Mouse (Mus musculus) C2C12 (cell line): ENCODE measurements around the gene Kcnh2. TPM values are rescaled to one million over a fixed set of nuclear protein-coding genes. Genes with fewer than 3 reads are reported as not detected.

ENCODE experiments used
- H3K27me3 ChIP-seq: one replicate; pipeline ENCODE4 v1.6.1; 2011; ENCODE audit not compliant: control insufficient read depth, insufficient read depth, insufficient read length
- H3K36me3 ChIP-seq: one replicate; pipeline ENCODE4 v1.6.1; 2011; ENCODE audit not compliant: control insufficient read depth, insufficient read depth
- H3K4me3 ChIP-seq: one replicate; pipeline ENCODE4 v1.5.1; 2011; ENCODE audit warnings: mild to moderate bottlenecking, control low read depth; ENCODE audit not compliant: poor library complexity, insufficient read depth, severe bottlenecking
- H3K79me2 ChIP-seq: one replicate; pipeline ENCODE4 v1.6.1; 2011; ENCODE audit not compliant: control insufficient read depth, insufficient read depth
- H3K79me3 ChIP-seq: one replicate; pipeline ENCODE4 v1.6.1; 2011; ENCODE audit warnings: low read depth, control low read depth
- H3ac ChIP-seq: one replicate; pipeline ENCODE3; 2011; ENCODE audit warnings: low read depth; ENCODE audit not compliant: control insufficient read depth, insufficient read length
- CEBPB ChIP-seq: IDR thresholded peaks from one replicate; pipeline ENCODE4 v1.6.1; 2011; ENCODE audit warnings: low read depth, mild to moderate bottlenecking, control low read depth, moderate library complexity
- CTCF ChIP-seq: IDR thresholded peaks from one replicate; pipeline ENCODE4 v1.5.1; 2011; ENCODE audit not compliant: control insufficient read depth, insufficient read depth, insufficient read length
- FOSL1 ChIP-seq: IDR thresholded peaks from one replicate; pipeline ENCODE4 v1.8.0; 2011; ENCODE audit warnings: mild to moderate bottlenecking, low read length; ENCODE audit not compliant: poor library complexity, insufficient read depth, severe bottlenecking
- MAX ChIP-seq: IDR thresholded peaks from one replicate; pipeline ENCODE4 v1.6.1; 2011; ENCODE audit warnings: mild to moderate bottlenecking, control low read depth
- MYOD1 ChIP-seq: IDR thresholded peaks from one replicate; pipeline ENCODE4 v1.6.1; 2011; ENCODE audit warnings: low read depth; ENCODE audit not compliant: control insufficient read depth, insufficient read length
- MYOG ChIP-seq: IDR thresholded peaks from one replicate; pipeline ENCODE4 v1.6.1; 2011; ENCODE audit not compliant: control insufficient read depth, insufficient read length; ENCODE audit errors: extremely low read depth
- USF1 ChIP-seq: IDR thresholded peaks from one replicate; pipeline ENCODE4 v1.6.1; 2011; ENCODE audit warnings: low read depth, mild to moderate bottlenecking, control low read depth, moderate library complexity
- polyA plus RNA-seq: library from polyadenylated mRNA; unstranded; fragments of >200 nt; fragmentation: generic; extraction: Trizol; gene quantifications from one replicate; pipeline ENCODE4 v1.2.1, GENCODE M21; 2012; ENCODE audit warnings: missing spikeins

The Kcnh2 gene
- polyA plus RNA-seq, 1 experiment: 3.1 TPM

GRCm38 (mm10) chr5:24319776-24320466 is 31.5 kb downstream of the Kcnh2 start:
- TF ChIP-seq CEBPB (no peak), MAX (no peak), MYOD1 (no peak), MYOG (no peak)
- no peaks in the 10 kb centered on the region for H3K79me2 ChIP-seq
- H3K27me3 ChIP-seq: no peaks in the 10 kb centered on the region
- H3K79me3 ChIP-seq: no peaks in the 10 kb centered on the region
- H3K36me3 ChIP-seq: no peaks in the 10 kb centered on the region
- peak overlapping the region; percentile 46 for H3ac ChIP-seq
- peak overlapping the region; percentile 12 for H3K4me3 ChIP-seq

DNA sequence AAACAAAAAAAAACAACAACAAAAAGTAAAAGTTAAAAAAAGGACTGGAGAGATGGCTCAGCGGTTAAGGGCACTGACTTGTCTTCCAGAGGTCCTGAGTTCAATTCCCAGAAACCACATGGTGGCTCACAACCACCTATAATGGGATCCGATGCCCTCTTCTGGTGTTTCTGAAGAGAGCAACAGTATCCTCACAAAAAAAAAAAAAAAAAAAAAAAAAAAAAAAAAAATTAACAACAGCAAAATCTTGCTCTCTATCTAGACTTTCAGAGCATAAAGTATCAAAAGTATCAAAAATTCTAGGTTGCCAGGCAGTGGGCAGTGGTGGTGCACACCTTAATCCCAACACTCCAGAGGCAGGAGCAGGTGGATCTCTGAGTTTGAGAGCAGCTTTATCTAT is 42.2 kb downstream of the Kcnh2 start:
- TF ChIP-seq MYOG: no peak
- TF ChIP-seq CTCF: no peak
- TF ChIP-seq MYOD1: no peak
- no peak for TF ChIP-seq USF1
- TF ChIP-seq CEBPB: no peak
- TF ChIP-seq MAX: no peak
- TF ChIP-seq FOSL1: no peak
- no peaks in the 10 kb centered on the region for H3K79me3 ChIP-seq
- no peak overlapping the region for H3ac ChIP-seq
- H3K36me3 ChIP-seq: no peaks in the 10 kb centered on the region
- no peak overlapping the region for H3K4me3 ChIP-seq
- H3K27me3 ChIP-seq: no peaks in the 10 kb centered on the region
- H3K79me2 ChIP-seq: no peaks in the 10 kb centered on the region

- no peak overlapping the region for H3ac ChIP-seq
- no peaks in the 10 kb centered on the region for H3K27me3 ChIP-seq
- H3K79me3 ChIP-seq: no peaks in the 10 kb centered on the region
- no peaks in the 10 kb centered on the region for H3K79me2 ChIP-seq
- TF ChIP-seq MAX: no peak
- TF ChIP-seq MYOD1: no peak
- TF ChIP-seq CEBPB: no peak
- no peak for TF ChIP-seq USF1
- no peak for TF ChIP-seq CTCF
- no peak for TF ChIP-seq FOSL1
- no peak for TF ChIP-seq MYOG
- H3K36me3 ChIP-seq: no peaks in the 10 kb centered on the region
- H3K4me3 ChIP-seq: no peak overlapping the region
Measured at GRCm38 (mm10) chr5:24308621-24309020, 42.8 kb downstream of the Kcnh2 start.

DNA sequence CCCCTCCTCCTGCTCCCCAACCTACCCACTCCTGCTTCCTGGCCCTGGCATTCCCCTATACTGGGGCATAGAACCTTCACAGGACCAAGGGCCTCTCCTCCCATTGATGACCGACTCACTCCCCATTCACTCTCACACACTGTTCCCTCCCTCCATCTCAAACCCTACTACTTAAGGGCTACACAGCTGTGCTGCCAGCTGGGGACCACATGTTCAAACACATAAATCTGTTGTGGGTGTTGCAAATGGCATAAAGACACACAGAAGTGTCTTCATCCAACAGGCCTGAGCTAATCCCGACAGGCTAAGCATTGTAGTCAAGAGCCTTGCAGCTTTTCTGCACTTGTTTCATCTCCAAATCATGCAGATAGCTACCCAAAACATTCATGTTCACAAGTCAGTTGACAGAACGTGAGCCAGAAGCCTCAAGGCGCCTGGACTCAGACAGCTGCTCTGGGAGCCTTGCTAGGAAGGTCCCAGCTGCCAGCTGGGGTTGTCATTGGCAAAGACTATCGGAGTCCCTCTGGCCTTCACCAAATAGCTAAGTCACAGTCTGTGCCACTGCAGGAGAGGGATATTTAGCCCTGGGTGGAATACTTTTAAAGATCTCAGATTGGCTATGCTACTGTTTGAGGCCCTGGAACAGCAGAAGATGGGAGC is 44.2 kb downstream of the Kcnh2 start:
- Histone ChIP-seq H3K27me3 (no peaks in the 10 kb centered on the region), H3K79me2 (no peaks in the 10 kb centered on the region), H3K79me3 (no peaks in the 10 kb centered on the region), H3K4me3 (no peak overlapping the region), H3ac (no peak overlapping the region), H3K36me3 (no peaks in the 10 kb centered on the region)
- no peak for TF ChIP-seq CTCF
- TF ChIP-seq MYOG: no peak
- TF ChIP-seq MYOD1: no peak
- TF ChIP-seq MAX: no peak
- TF ChIP-seq USF1: no peak

GRCm38 (mm10) chr5:24303199-24303598 is 48.2 kb downstream of the Kcnh2 start:
- TF ChIP-seq FOSL1: no peak
- TF ChIP-seq MAX: no peak
- TF ChIP-seq MYOD1: no peak
- peak; percentile 49 for TF ChIP-seq CTCF
- H3K4me3 ChIP-seq: no peak overlapping the region
- H3K27me3 ChIP-seq: no peaks in the 10 kb centered on the region
- no peaks in the 10 kb centered on the region for H3K79me2 ChIP-seq
- no peak overlapping the region for H3ac ChIP-seq
- H3K36me3 ChIP-seq: no peaks in the 10 kb centered on the region
- no peaks in the 10 kb centered on the region for H3K79me3 ChIP-seq
